Mouse (Mus musculus) embryonic facial prominence, embryonic 15.5 days (tissue): ENCODE measurements around the gene Wnt3a. TPM values are rescaled to one million over a fixed set of nuclear protein-coding genes. Genes with fewer than 3 reads are reported as not detected.
"Not testable (repeated sequence)": the region's sequence is repeated elsewhere in the genome, so short reads cannot be mapped to it uniquely, and the experiment has no call there.

Experiments used
- ATAC-seq: fragments of 200-750 bp; cut with Nextera tagmentation; 2 replicates; pipeline ENCODE4 v1.8.0; 2017; ENCODE audit warnings: low read depth, moderate TSS enrichment; ENCODE audit not compliant: insufficient number of reproducible peaks, low FRiP score, low TSS enrichment
- H3K27ac ChIP-seq: fragments of 300-500 bp; sonication (generic); replicated peaks from 2 replicates; pipeline ENCODE4 v1.5.1; 2015; ENCODE audit warnings: mild to moderate bottlenecking, inconsistent platforms
- H3K27me3 ChIP-seq: fragments of 300-500 bp; sonication (generic); 2 replicates; pipeline ENCODE4 v1.6.1; 2015; ENCODE audit warnings: inconsistent platforms
- H3K36me3 ChIP-seq: fragments of 300-500 bp; sonication (generic); 2 replicates; pipeline ENCODE4 v1.6.1; 2015; ENCODE audit warnings: mild to moderate bottlenecking, inconsistent platforms
- H3K4me1 ChIP-seq: fragments of 300-500 bp; sonication (generic); 2 replicates; pipeline ENCODE4 v1.6.1; 2015; ENCODE audit warnings: inconsistent platforms
- H3K4me2 ChIP-seq: fragments of 300-500 bp; sonication (generic); replicated peaks from 2 replicates; pipeline ENCODE4 v1.6.1; 2015; ENCODE audit warnings: mild to moderate bottlenecking, inconsistent platforms
- H3K4me3 ChIP-seq: fragments of 300-500 bp; sonication (generic); replicated peaks from 2 replicates; pipeline ENCODE4 v1.5.1; 2015; ENCODE audit warnings: mild to moderate bottlenecking, inconsistent platforms
- H3K9ac ChIP-seq: fragments of 300-500 bp; sonication (generic); 2 replicates; pipeline ENCODE4 v1.6.1; 2015; ENCODE audit warnings: inconsistent platforms
- H3K9me3 ChIP-seq: fragments of 300-500 bp; sonication (generic); replicated peaks from 2 replicates; pipeline ENCODE4 v1.6.1; 2016; ENCODE audit warnings: inconsistent platforms
- WGBS: fragments of 180-500 bp; shearing (Covaris S2); methylation state at CpG from one replicate; pipeline ENCODE4 v1.1.7; 2015; 5-methylcytosine and 5-hydroxymethylcytosine counted together
- polyA plus RNA-seq: library from polyadenylated mRNA; unstranded; fragments of >200 nt; fragmentation: Nextera tagmentation; extraction: Ambion mirVana; gene quantifications from 2 replicates; pipeline ENCODE4 v1.2.1, GENCODE M21; 2015

Wnt3a gene
- polyA plus RNA-seq, 1 experiment from 2014 or later = 3.4 TPM

- 64% methylated on average over 4 of the region's 4 CpGs for WGBS
- Histone ChIP-seq H3K9me3 (no peaks in the 10 kb centered on the region), H3K36me3 (peaks cover 25% of the 10 kb centered on the region), H3K27ac (peak overlapping the region; percentile 75), H3K9ac (no peak overlapping the region), H3K4me3 (no peak overlapping the region), H3K4me2 (peak overlapping the region; percentile 21; the same call in 1 of the 2 replicates), H3K4me1 (peaks cover 49% of the 10 kb centered on the region), H3K27me3 (no peaks in the 10 kb centered on the region)
- ATAC-seq = no peak
Observed at GRCm38 (mm10) chr11:59218389-59218998, 72.1 kb downstream of the Wnt3a start.

- H3K9me3 ChIP-seq = no peaks in the 10 kb centered on the region
- no peak overlapping the region for H3K9ac ChIP-seq
- H3K4me2 ChIP-seq = no peak overlapping the region
- H3K36me3 ChIP-seq = peaks cover 37% of the 10 kb centered on the region
- ATAC-seq = no peak
- WGBS = 82% methylated on average over 3 of the region's 3 CpGs
- peaks cover 37% of the 10 kb centered on the region for H3K4me1 ChIP-seq
- H3K27me3 ChIP-seq = no peaks in the 10 kb centered on the region
- no peak overlapping the region for H3K27ac ChIP-seq
- H3K4me3 ChIP-seq = no peak overlapping the region
Observed at GRCm38 (mm10) chr11:59216955-59217354, 73.6 kb downstream of the Wnt3a start.

- no peak for ATAC-seq
Observed at GRCm38 (mm10) chr11:59212892-59213494, 77.6 kb downstream of the Wnt3a start.

GRCm38 (mm10) chr11:59212320-59212719 is 78.2 kb downstream of the Wnt3a start:
- not testable (repeated sequence) for H3K9ac ChIP-seq, H3K9me3 ChIP-seq, ATAC-seq, H3K4me2 ChIP-seq, H3K27ac ChIP-seq, H3K27me3 ChIP-seq, H3K4me3 ChIP-seq
- H3K36me3 ChIP-seq = peaks cover 51% of the 10 kb centered on the region
- peaks cover 24% of the 10 kb centered on the region for H3K4me1 ChIP-seq
- 70% methylated on average over 12 of the region's 12 CpGs for WGBS

More at GRCm38 (mm10) chr11:59212892-59213494, 77.6 kb downstream of the Wnt3a start:
- Histone ChIP-seq H3K9me3 (no peaks in the 10 kb centered on the region), H3K27ac (no peak overlapping the region), H3K36me3 (peaks cover 55% of the 10 kb centered on the region), H3K4me2 (no peak overlapping the region), H3K27me3 (no peaks in the 10 kb centered on the region), H3K9ac (no peak overlapping the region), H3K4me3 (no peak overlapping the region), H3K4me1 (peaks cover 27% of the 10 kb centered on the region)
- 89% methylated on average over 12 of the region's 12 CpGs for WGBS

- H3K4me3 ChIP-seq, H3K27me3 ChIP-seq, ATAC-seq, H3K9me3 ChIP-seq, H3K27ac ChIP-seq, H3K4me2 ChIP-seq, H3K9ac ChIP-seq: not testable (repeated sequence)
- peaks cover 20% of the 10 kb centered on the region for H3K4me1 ChIP-seq
- 85% methylated on average over 9 of the region's 9 CpGs for WGBS
- peaks cover 54% of the 10 kb centered on the region for H3K36me3 ChIP-seq
Observed at GRCm38 (mm10) chr11:59211561-59211960, 79.0 kb downstream of the Wnt3a start.

- no peak overlapping the region for H3K9ac ChIP-seq
- no peak for ATAC-seq
- H3K27me3 ChIP-seq = no peaks in the 10 kb centered on the region
- peaks cover 69% of the 10 kb centered on the region for H3K36me3 ChIP-seq
- 0 out of 2 replicates have a peak overlapping the region, but pooled peaks have one; percentile 93 for H3K27ac ChIP-seq
- H3K9me3 ChIP-seq = no peaks in the 10 kb centered on the region
- H3K4me1 ChIP-seq = peaks cover 20% of the 10 kb centered on the region
- WGBS = 81% methylated on average over 4 of the region's 4 CpGs
- H3K4me2 ChIP-seq = no peak overlapping the region
- no peak overlapping the region for H3K4me3 ChIP-seq
Observed at GRCm38 (mm10) chr11:59210020-59210419, 80.5 kb downstream of the Wnt3a start.

GRCm38 (mm10) chr11:59209580-59209979 is 81.0 kb downstream of the Wnt3a start:
- Histone ChIP-seq H3K4me1 (peaks cover 20% of the 10 kb centered on the region), H3K4me3 (peak overlapping the region; percentile 98; the same call in 1 of the 2 replicates), H3K27ac (0 out of 2 replicates have a peak overlapping the region, but pooled peaks have one; percentile 93), H3K4me2 (peak overlapping the region; percentile 84), H3K9me3 (no peaks in the 10 kb centered on the region), H3K9ac (no peak overlapping the region), H3K36me3 (peaks cover 67% of the 10 kb centered on the region), H3K27me3 (no peaks in the 10 kb centered on the region)
- ATAC-seq = no peak
- 57% methylated on average over 5 of the region's 5 CpGs for WGBS

- WGBS = 12% methylated on average over 18 of the region's 18 CpGs
- peak; percentile 45 for ATAC-seq
- H3K36me3 ChIP-seq = peaks cover 67% of the 10 kb centered on the region
Observed at GRCm38 (mm10) chr11:59209003-59209441, 81.5 kb downstream of the Wnt3a start.

GRCm38 (mm10) chr11:59208153-59208831 is 82.3 kb downstream of the Wnt3a start, which contains the start of gene 2310033P09Rik:
Gene 2310033P09Rik (plus strand): TSS chr11:59208321.
- Histone ChIP-seq H3K27me3 (no peaks in the 10 kb centered on the region), H3K4me1 (peaks cover 20% of the 10 kb centered on the region), H3K9me3 (no peaks in the 10 kb centered on the region), H3K36me3 (peaks cover 62% of the 10 kb centered on the region), H3K9ac (peak within 1 kb of the TSS; percentile 85), H3K27ac (peak within 1 kb of the TSS; percentile 93), H3K4me2 (peak within 1 kb of the TSS; percentile 84), H3K4me3 (peak within 1 kb of the TSS; percentile 98)
- under 1% methylated on average over 67 of the region's 67 CpGs for WGBS
- ATAC-seq = peak; percentile 81

More at GRCm38 (mm10) chr11:59209003-59209441, 81.5 kb downstream of the Wnt3a start:
- H3K27me3 ChIP-seq = no peaks in the 10 kb centered on the region
- H3K4me1 ChIP-seq = peaks cover 20% of the 10 kb centered on the region
- H3K9me3 ChIP-seq = no peaks in the 10 kb centered on the region
- peak overlapping the region; percentile 85; the same call in 1 of the 2 replicates for H3K9ac ChIP-seq
- H3K4me3 ChIP-seq = peak overlapping the region; percentile 98
- peak overlapping the region; percentile 84 for H3K4me2 ChIP-seq
- H3K27ac ChIP-seq = peak overlapping the region; percentile 93

GRCm38 (mm10) chr11:59202081-59202995 is 88.2 kb downstream of the Wnt3a start, which contains the start of gene Mrpl55:
Gene Mrpl55 (plus strand): TSS chr11:59202486.
- peaks cover 14% of the 10 kb centered on the region for H3K4me1 ChIP-seq
- peak within 1 kb of the TSS; percentile 96 for H3K4me3 ChIP-seq
- H3K9me3 ChIP-seq = no peaks in the 10 kb centered on the region
- no peaks in the 10 kb centered on the region for H3K27me3 ChIP-seq
- H3K36me3 ChIP-seq = peaks cover 35% of the 10 kb centered on the region
- whole genome bisulfite sequencing = under 1% methylated on average over 63 of the region's 63 CpGs
- H3K9ac ChIP-seq = peak within 1 kb of the TSS; percentile 81
- peak; percentile 93 for ATAC-seq
- peak within 1 kb of the TSS; percentile 84 for H3K27ac ChIP-seq
- peak within 1 kb of the TSS; percentile 93 for H3K4me2 ChIP-seq
